Mouse (Mus musculus): Measurements from ENCODE around the gene Pde4d. TPM values are rescaled to one million over a fixed set of nuclear protein-coding genes. Genes with fewer than 3 reads are reported as not detected.

The Pde4d gene
- polyA plus RNA-seq, 2 experiments = 11.7 to 17.3 TPM

DNA sequence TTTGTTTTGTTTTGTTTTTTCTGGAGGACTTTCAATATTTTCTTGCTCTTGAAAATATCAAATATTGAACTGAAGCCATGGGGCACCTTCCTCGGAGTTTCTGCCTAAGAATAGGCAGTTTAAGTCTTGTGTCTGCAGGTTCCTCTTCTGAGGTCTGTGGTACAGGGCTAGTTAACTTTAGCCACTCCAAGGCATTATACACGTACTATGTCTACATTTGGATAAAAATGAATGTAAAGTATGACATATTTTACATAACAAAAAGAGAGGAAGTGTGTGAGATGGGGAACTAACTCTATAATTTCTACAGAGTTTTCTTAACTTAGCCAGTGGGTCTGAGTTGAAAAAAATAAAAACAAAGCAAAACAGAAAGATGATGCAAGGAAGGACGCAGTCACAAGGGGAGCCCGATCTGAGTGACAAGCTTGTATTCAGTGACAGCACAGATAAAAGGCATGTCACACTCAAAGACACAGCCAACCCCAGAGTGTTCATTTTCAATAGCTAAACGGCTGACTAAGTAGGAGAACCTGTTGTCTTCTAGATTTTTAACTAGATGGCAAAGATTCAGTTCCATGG is 812.0 kb downstream of the Pde4d start:
- H3K27ac ChIP-seq (replicated peaks; ENCODE audit: low read depth, low read length) = no peak overlapping the region
- 0 out of 2 replicates have a peak, but pooled peaks cover 14% of the 10 kb centered on the region for H3K4me1 ChIP-seq (ENCODE audit: control insufficient read depth, insufficient read depth, low read length)
- no peak overlapping the region for H3K9ac ChIP-seq (ENCODE audit: low read depth, low read length, severe bottlenecking)
- DNase-seq (ENCODE audit: low spot score) = no peak
- no peak for TF ChIP-seq POLR2A (IDR thresholded peaks at IDR 0.05; ENCODE audit: borderline replicate concordance, extremely low read depth, insufficient read depth, insufficient read length)
- H3K4me2 ChIP-seq (replicated peaks; ENCODE audit: low read depth, low read length, severe bottlenecking) = peak overlapping the region; percentile 83
- peak overlapping the region; percentile 48; the same call in 1 of the 2 replicates for H3K4me3 ChIP-seq (replicated peaks; ENCODE audit: low read length)
- H3K9me3 ChIP-seq (ENCODE audit: control insufficient read depth, low read length) = no peaks in the 10 kb centered on the region
- ATAC-seq (ENCODE audit: low FRiP score, low read depth) = no peak
- H3K36me3 ChIP-seq (ENCODE audit: control insufficient read depth, insufficient read depth, low read length) = no peaks in the 10 kb centered on the region
- WGBS = 12% methylated on average over 5 of the region's 5 CpGs
- no peaks in the 10 kb centered on the region for H3K27me3 ChIP-seq (ENCODE audit: control insufficient read depth, insufficient read depth, low read length)

DNA sequence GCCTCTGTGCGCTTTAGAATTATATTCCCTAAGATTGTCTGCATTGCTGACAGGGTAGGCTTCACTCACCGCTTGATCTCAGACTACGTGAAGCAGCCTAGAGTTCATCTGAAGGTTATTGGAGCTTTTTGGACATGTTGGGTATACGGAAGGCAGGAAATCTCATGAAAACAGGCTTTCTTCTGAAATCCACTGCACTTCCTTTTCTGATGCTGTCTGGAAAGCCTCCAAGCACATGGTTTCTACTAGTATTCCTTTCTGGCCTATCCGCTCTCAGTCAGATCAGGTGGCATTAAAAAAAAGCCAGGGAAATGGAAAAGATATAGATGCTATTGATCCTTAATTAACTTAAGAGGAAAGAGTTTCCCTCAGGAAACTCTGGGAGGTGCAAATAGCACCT is 812.8 kb downstream of the Pde4d start:
- H3K27me3 ChIP-seq (ENCODE audit: control insufficient read depth, insufficient read depth, low read length) = no peaks in the 10 kb centered on the region
- no peak for TF ChIP-seq POLR2A (IDR thresholded peaks at IDR 0.05; ENCODE audit: borderline replicate concordance, extremely low read depth, insufficient read depth, insufficient read length)
- H3K4me2 ChIP-seq (replicated peaks; ENCODE audit: low read depth, low read length, severe bottlenecking) = no peak overlapping the region; the same call in 1 of the 2 replicates
- no peak for ATAC-seq (ENCODE audit: low FRiP score, low read depth)
- H3K9me3 ChIP-seq (ENCODE audit: control insufficient read depth, low read length) = no peaks in the 10 kb centered on the region
- H3K27ac ChIP-seq (replicated peaks; ENCODE audit: low read depth, low read length) = no peak overlapping the region
- H3K9ac ChIP-seq (ENCODE audit: low read depth, low read length, severe bottlenecking) = no peak overlapping the region
- H3K4me1 ChIP-seq (ENCODE audit: control insufficient read depth, insufficient read depth, low read length) = 0 out of 2 replicates have a peak, but pooled peaks cover 14% of the 10 kb centered on the region
- no peak overlapping the region for H3K4me3 ChIP-seq (replicated peaks; ENCODE audit: low read length)
- 34% methylated on average over 5 of the region's 5 CpGs for WGBS
- no peak for DNase-seq (ENCODE audit: low spot score)
- H3K36me3 ChIP-seq (ENCODE audit: control insufficient read depth, insufficient read depth, low read length) = no peaks in the 10 kb centered on the region

DNA sequence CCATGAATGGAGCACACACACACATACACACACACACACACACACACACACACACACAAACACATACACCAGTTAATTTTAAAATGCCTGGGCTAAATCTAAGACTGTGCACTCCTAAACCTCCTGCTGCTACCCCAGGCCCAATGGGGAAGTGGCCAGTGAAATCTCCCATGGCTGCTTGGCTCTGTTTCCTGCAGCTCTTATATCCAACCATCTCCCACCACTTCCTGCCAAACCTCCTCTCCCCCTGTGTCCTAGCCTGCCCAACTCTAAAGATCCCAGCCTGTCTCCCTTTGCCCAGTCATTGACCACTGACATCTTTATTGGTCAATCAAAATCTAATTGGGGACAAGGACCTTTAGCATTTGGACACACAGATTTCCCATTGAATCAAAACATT is 814.1 kb downstream of the Pde4d start:
- DNase-seq (ENCODE audit: low spot score) (no peak), ATAC-seq (ENCODE audit: low FRiP score, low read depth) (no peak)
- no peak overlapping the region for H3K4me3 ChIP-seq (replicated peaks; ENCODE audit: low read length)
- 0 out of 2 replicates have a peak, but pooled peaks cover 14% of the 10 kb centered on the region for H3K4me1 ChIP-seq (ENCODE audit: control insufficient read depth, insufficient read depth, low read length)
- H3K9ac ChIP-seq (ENCODE audit: low read depth, low read length, severe bottlenecking) = no peak overlapping the region
- no peaks in the 10 kb centered on the region for H3K9me3 ChIP-seq (ENCODE audit: control insufficient read depth, low read length)
- TF ChIP-seq POLR2A (IDR thresholded peaks at IDR 0.05; ENCODE audit: borderline replicate concordance, extremely low read depth, insufficient read depth, insufficient read length) = no peak
- no peak overlapping the region for H3K4me2 ChIP-seq (replicated peaks; ENCODE audit: low read depth, low read length, severe bottlenecking)
- H3K27me3 ChIP-seq (ENCODE audit: control insufficient read depth, insufficient read depth, low read length) = no peaks in the 10 kb centered on the region
- no peaks in the 10 kb centered on the region for H3K36me3 ChIP-seq (ENCODE audit: control insufficient read depth, insufficient read depth, low read length)
- H3K27ac ChIP-seq (replicated peaks; ENCODE audit: low read depth, low read length) = no peak overlapping the region

DNA sequence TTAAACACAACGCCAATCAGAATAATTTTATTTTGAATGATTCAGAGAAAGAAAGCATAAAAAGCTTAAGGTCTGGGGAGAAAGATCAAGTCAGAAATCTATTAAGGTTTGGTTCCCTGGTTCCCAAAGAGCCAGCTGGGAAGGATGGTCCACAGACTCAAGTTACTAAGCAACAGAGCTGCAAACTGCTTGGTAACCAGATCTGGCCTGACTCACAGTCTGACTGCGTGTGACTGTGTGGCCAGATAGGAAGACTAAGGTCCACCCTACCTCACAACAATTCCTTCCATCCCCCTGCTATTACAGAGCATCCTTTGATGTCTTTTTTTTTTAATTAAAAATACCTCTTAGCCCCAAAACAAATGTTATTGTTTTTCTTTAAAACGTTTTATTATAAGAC is 818.5 kb downstream of the Pde4d start:
- H3K9ac ChIP-seq (ENCODE audit: low read depth, low read length, severe bottlenecking) = no peak overlapping the region
- H3K4me2 ChIP-seq (replicated peaks; ENCODE audit: low read depth, low read length, severe bottlenecking) = no peak overlapping the region
- TF ChIP-seq POLR2A (IDR thresholded peaks at IDR 0.05; ENCODE audit: borderline replicate concordance, extremely low read depth, insufficient read depth, insufficient read length) = no peak
- H3K4me1 ChIP-seq (ENCODE audit: control insufficient read depth, insufficient read depth, low read length) = 0 out of 2 replicates have a peak, but pooled peaks cover 3% of the 10 kb centered on the region
- H3K4me3 ChIP-seq (replicated peaks; ENCODE audit: low read length) = no peak overlapping the region
- no peaks in the 10 kb centered on the region for H3K9me3 ChIP-seq (ENCODE audit: control insufficient read depth, low read length)
- H3K36me3 ChIP-seq (ENCODE audit: control insufficient read depth, insufficient read depth, low read length) = no peaks in the 10 kb centered on the region
- DNase-seq (ENCODE audit: low spot score) = no peak
- ATAC-seq (ENCODE audit: low FRiP score, low read depth) = no peak
- 40% methylated on average over 3 of the region's 3 CpGs for WGBS
- no peak overlapping the region for H3K27ac ChIP-seq (replicated peaks; ENCODE audit: low read depth, low read length)
- H3K27me3 ChIP-seq (ENCODE audit: control insufficient read depth, insufficient read depth, low read length) = no peaks in the 10 kb centered on the region

DNA sequence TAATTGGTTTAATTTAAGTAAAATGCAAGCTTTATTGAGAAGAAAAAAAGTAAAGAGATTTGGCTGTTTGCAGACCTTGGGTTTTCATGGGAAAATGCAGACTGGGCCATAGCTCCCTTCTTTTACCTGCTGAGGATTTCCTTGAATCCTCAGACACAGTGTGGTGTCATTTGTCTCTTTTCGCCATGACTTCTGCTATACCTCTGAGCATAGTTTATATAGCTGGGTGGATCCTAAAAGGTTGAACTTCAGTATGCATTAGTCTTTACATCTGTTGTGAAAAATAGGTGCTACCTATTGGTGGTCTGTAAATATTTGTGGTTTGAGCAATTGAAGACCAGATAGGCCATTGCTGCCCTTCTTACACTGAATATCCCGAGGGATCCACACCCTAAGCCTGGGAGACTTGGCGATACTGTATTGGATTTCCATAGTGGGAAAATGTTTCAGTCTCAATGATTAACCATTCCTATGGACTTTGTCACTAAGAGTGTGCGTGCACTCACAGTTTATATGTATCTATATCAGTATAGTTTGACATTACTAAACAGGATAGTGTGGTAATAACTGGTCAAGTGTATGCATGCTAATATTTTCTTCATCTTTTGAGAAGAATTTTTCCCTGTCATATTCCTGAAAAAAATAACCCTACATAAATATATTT is 819.0 kb downstream of the Pde4d start:
- H3K27ac ChIP-seq (replicated peaks; ENCODE audit: low read depth, low read length) = no peak overlapping the region
- no peak for TF ChIP-seq POLR2A (IDR thresholded peaks at IDR 0.05; ENCODE audit: borderline replicate concordance, extremely low read depth, insufficient read depth, insufficient read length)
- 0 out of 2 replicates have a peak, but pooled peaks cover 3% of the 10 kb centered on the region for H3K4me1 ChIP-seq (ENCODE audit: control insufficient read depth, insufficient read depth, low read length)
- DNase-seq (ENCODE audit: low spot score) (no peak), ATAC-seq (ENCODE audit: low FRiP score, low read depth) (no peak)
- H3K4me3 ChIP-seq (replicated peaks; ENCODE audit: low read length) = no peak overlapping the region
- H3K36me3 ChIP-seq (ENCODE audit: control insufficient read depth, insufficient read depth, low read length) = no peaks in the 10 kb centered on the region
- WGBS = 89% methylated on average over 4 of the region's 4 CpGs
- no peaks in the 10 kb centered on the region for H3K27me3 ChIP-seq (ENCODE audit: control insufficient read depth, insufficient read depth, low read length)
- no peak overlapping the region for H3K4me2 ChIP-seq (replicated peaks; ENCODE audit: low read depth, low read length, severe bottlenecking)
- no peak overlapping the region for H3K9ac ChIP-seq (ENCODE audit: low read depth, low read length, severe bottlenecking)
- H3K9me3 ChIP-seq (ENCODE audit: control insufficient read depth, low read length) = no peaks in the 10 kb centered on the region

Measured in limb, embryonic 14.5 days (tissue).